Mouse (Mus musculus): ENCODE data around the gene Zcchc17. TPM values are rescaled to one million over a fixed set of nuclear protein-coding genes. Genes with fewer than 3 reads are reported as not detected.

The Zcchc17 gene
- polyA plus RNA-seq, 1 experiment = 23.1 TPM

DNA sequence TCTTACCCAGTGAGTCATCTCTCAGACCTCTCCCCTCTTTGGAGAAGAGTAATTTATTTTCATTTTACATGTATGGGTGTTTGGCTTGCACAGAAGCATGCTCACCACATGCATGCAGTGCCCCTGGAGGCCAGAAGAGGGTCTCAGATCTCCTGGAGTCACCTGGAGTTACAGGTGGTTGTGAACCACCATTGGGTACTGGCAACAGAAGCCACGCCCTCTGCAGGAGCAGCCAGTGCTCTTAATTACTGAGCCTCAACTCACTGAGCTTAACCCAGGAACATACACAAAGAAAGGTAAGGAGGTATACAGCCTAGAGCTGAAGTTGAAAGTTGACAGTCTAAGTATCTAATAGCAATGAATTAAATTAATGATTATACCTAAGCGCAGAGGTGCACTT is 34.3 kb downstream of the Zcchc17 start:
- TF ChIP-seq GATA1 (IDR thresholded peaks at IDR 0.05; ENCODE audit: low read length) = no peak

GRCm38 (mm10) chr4:130323607-130324006 is 36.1 kb downstream of the Zcchc17 start:
- TF ChIP-seq GATA1 (IDR thresholded peaks at IDR 0.05; ENCODE audit: low read length) = no peak

DNA sequence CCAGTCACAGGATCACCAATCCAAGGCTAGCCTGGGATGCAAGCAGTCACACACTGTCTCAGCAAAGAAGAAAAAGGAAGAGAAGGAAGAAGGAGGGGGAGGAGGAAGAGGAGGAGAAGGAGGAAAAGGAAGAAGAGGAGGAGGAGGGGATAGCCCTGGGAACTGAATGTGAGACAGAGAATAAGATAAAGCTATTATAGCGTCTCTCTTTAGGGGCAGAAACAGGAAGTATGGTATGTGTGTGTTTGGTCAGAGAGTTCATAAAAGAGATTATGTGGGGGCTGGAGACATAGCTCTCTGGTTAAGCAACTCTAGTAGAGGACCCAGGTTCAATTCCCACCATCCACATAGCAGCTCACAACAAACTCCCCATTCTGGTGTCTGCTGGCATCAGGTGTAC is 36.6 kb downstream of the Zcchc17 start:
- TF ChIP-seq GATA1 (IDR thresholded peaks at IDR 0.05; ENCODE audit: low read length) = no peak

DNA sequence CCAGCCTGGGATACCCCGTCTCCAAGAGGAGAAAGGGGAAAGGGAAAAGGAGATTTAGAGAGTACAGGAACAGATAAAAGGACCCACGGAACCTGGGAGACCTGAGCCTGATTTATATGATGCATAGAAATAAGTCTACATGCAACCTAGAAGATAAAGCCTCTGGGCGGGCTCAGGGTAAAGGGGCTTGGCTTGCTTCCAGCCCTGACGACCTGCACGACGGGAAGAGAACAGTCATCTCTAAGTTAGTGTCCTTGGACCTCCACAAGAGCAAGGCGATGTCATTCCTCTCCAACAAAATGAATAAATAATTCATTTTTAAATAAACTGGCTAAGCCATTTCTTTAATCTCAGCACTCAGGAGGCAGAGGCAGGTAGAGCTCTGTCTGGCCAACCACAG is 37.2 kb downstream of the Zcchc17 start:
- TF ChIP-seq GATA1 (IDR thresholded peaks at IDR 0.05; ENCODE audit: low read length) = no peak

- TF ChIP-seq GATA1 (IDR thresholded peaks at IDR 0.05; ENCODE audit: low read length) = no peak
Observed at GRCm38 (mm10) chr4:130321640-130322039, 38.1 kb downstream of the Zcchc17 start.

GRCm38 (mm10) chr4:130319564-130319963 is 40.2 kb downstream of the Zcchc17 start:
- no peak for TF ChIP-seq GATA1 (IDR thresholded peaks at IDR 0.05; ENCODE audit: low read length)

GRCm38 (mm10) chr4:130318122-130318521 is 41.6 kb downstream of the Zcchc17 start:
- TF ChIP-seq GATA1 (IDR thresholded peaks at IDR 0.05; ENCODE audit: low read length) = no peak

- TF ChIP-seq GATA1 (IDR thresholded peaks at IDR 0.05; ENCODE audit: low read length) = no peak
Observed at GRCm38 (mm10) chr4:130316691-130317090, 43.1 kb downstream of the Zcchc17 start.

- no peak for TF ChIP-seq GATA1 (IDR thresholded peaks at IDR 0.05; ENCODE audit: low read length)
Observed at GRCm38 (mm10) chr4:130315771-130316527, 43.8 kb downstream of the Zcchc17 start.

DNA sequence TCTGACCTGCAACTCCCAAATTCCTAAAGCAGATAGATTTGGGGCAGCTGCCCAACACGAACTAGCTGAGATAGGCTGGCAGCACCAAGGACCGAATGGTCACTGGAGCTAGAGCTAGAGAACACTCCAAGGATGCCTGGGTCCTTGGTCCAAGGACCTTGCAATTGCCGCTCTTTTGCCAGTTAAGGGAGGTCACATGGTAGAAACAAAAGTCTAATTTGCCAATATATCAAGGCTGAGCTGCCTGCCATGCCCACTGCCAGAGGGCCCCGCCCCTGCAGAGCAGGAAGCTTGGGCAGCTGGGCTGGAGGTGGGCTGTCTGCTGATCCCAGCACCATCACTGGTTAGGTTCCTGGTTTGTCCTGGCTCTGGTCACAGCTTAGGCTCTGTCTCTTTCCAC is 46.2 kb downstream of the Zcchc17 start:
- no peak for TF ChIP-seq GATA1 (IDR thresholded peaks at IDR 0.05; ENCODE audit: low read length)

DNA sequence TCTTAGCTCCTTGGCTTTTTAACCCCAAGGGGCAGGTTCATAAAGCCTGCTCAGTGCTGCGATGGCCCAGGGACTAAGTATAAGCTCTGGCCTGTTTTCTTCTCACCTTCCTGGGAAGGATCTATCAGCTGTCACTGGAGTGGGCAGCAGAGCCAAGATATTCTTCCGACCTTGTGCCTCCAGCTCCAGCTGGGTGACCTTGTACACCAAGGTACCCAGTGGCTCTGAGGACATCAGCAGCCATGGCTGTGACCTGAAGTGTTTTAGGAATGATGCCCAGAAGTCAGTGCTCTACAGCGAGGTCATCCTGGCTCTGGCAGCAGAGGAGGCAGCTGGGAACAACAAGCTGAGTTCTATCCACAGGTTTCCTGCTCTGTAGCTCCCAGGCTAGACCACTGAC is 47.2 kb downstream of the Zcchc17 start:
- TF ChIP-seq GATA1 (IDR thresholded peaks at IDR 0.05; ENCODE audit: low read length) = no peak

DNA sequence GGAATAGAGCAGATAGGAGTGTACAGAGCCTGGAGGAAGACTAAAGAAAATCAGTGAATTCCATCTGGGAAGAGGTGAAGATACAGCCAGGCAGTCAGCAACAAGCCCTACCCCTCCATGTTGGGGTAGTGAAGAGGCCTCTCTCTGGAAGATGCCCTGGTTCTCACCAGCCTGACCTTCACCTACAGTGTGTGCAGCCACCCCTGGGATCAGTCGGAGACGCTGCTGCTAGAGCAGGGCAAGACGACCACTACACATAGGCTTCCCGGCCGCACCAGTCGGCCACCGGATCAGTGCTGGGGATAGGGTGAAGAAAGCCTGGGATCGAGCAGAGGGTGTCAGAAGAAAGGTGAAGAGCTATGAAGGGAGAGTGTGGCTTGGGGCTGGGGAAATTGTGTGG is 50.5 kb downstream of the Zcchc17 start:
- no peak for TF ChIP-seq GATA1 (IDR thresholded peaks at IDR 0.05; ENCODE audit: low read length)

GRCm38 (mm10) chr4:130308231-130309081 is 51.3 kb downstream of the Zcchc17 start, which contains the start of the genes Fabp3 and Gm10570:
TSS of gene Fabp3 (plus strand) at chr4:130308595.
TSS of gene Gm10570 (minus strand) at chr4:130308674.
- TF ChIP-seq GATA1 (IDR thresholded peaks at IDR 0.05; ENCODE audit: low read length) = no peak

DNA sequence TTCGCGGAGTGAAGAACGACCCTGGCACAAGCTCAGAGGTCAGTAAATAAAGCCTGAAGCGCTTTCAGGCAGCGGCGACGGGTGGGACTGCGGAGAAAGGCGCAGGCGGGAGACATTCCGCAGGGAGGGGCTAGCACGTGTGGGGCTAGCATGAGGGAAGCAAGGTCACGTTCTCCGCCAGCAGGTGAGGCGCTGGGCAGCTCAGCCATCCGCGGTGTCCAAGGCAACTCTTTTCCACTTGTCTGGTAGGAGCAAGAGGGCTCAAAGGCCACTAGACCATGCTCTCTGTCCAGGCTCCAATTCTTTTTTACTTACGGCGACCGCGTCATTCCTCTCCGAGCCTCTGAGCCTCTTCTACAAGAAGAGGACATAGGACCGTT is 51.9 kb downstream of the Zcchc17 start:
- no peak for TF ChIP-seq GATA1 (IDR thresholded peaks at IDR 0.05; ENCODE audit: low read length)

GRCm38 (mm10) chr4:130306796-130307630 is 52.7 kb downstream of the Zcchc17 start:
- no peak for TF ChIP-seq GATA1 (IDR thresholded peaks at IDR 0.05; ENCODE audit: low read length)

DNA sequence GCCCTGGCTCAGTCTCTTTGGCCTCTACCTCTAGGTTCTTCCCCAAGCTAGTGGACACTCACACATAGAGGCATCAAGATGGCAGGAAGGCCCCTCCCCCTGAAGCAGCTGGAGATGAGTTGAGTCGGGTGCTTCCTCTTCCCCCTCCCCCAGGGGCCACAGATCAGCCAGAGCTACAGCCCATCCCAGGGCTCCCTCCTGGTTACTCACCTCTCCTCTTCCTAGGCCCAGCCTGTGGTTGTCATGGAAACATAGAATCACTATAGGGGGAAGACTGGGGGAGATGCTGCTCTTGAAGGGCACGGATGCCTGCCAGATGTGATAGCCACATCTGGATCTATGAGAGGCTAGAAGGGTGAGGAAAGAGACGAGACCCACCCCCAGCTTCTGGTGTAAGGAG is 55.0 kb downstream of the Zcchc17 start:
- no peak for TF ChIP-seq GATA1 (IDR thresholded peaks at IDR 0.05; ENCODE audit: low read length)
